Mouse (Mus musculus) kidney, postnatal 4 days (tissue): ENCODE measurements around the gene Timm8b.
"Not testable (repeated sequence)": the region's sequence is repeated elsewhere in the genome, so short reads cannot be mapped to it uniquely, and the experiment has no call there.

Experiments used
- DNase-seq, 2 experiments: peaks; one replicate each; pipeline ENCODE4 v3.0.0; 2021; ENCODE audit warnings: mixed read lengths in 2 of 2

Timm8b gene

DNA sequence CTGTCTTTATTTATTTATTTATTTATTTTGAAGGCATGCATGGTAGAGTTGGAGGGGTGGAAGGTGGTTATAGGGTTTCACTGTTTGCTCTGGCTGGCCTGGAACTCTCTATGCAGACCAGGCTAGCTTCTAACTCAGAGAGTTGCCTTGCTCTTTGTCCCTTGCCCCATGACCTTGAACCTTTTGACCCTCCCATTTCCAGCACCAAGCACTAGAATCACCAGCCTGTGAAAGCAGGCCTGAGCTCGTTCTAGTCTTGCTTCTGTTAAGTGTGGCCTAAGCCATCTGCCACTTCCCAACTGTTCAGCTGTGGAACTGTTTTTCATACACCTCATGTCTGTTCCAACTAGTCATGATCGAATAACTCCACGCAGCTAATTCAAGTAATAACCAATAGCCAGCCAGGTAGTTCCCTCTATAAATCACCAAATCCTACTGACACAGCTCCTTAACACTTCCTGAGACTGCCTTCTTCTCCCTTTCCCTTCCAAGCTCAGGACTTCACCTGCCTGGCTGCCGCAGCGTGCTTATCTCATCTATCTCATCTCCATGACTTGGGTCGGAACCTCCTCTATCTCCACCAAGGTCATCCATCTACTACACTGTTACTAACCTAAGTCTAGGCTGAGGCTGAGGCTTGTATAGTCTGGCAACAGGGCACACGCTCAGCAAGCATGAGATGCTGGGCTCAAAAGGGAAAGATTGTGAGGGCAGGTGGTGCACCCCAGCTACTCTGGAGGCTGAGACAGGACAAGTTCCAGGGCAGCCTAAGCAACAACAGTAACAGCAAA is 1.5 kb upstream of the Timm8b start:
- DNase-seq: no peak

DNA sequence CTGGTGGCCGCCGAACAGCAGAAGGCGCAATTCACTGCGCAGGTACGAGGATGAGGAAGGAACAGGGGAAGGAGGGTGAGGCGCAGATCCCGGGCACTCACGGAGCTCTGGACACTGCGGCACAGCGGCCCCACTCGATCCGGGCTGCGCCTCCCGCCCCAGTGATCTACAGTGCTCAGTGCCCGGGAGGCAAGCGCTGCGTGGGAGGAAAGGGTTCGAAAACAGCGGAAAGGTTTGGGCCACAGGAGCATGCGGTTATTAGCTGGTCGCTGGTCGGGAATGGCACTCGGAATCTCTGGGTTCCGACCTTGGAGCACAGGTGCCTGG is 251 bp downstream of the Timm8b start:
- no peak for DNase-seq

DNA sequence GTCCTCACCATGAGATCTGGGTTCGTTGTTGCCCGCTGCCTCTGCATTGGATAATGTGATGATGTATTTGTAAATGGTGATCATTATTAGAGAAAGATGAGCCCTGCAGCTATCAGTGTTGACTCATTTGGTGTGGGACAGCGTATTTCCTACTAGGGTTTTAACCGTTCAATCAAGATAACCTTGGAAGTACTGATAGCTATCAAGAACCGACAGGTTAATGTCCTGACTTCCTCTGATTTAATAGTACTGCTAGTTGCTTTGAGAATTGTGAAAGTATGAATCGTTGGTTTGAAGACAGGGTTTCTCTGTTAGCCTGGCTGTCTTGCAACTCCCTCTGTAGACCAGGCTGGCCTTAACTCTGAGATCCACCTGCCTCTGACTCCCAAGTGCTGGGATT is 628 bp downstream of the Timm8b start:
- no peak for DNase-seq

GRCm38 (mm10) chr9:50612115-50612514 is 8.4 kb downstream of the Timm8b start:
- DNase-seq: no peak

- no peak for DNase-seq
These were observed 12.5 kb downstream of the Timm8b start for GRCm38 (mm10) chr9:50616161-50616560.

DNA sequence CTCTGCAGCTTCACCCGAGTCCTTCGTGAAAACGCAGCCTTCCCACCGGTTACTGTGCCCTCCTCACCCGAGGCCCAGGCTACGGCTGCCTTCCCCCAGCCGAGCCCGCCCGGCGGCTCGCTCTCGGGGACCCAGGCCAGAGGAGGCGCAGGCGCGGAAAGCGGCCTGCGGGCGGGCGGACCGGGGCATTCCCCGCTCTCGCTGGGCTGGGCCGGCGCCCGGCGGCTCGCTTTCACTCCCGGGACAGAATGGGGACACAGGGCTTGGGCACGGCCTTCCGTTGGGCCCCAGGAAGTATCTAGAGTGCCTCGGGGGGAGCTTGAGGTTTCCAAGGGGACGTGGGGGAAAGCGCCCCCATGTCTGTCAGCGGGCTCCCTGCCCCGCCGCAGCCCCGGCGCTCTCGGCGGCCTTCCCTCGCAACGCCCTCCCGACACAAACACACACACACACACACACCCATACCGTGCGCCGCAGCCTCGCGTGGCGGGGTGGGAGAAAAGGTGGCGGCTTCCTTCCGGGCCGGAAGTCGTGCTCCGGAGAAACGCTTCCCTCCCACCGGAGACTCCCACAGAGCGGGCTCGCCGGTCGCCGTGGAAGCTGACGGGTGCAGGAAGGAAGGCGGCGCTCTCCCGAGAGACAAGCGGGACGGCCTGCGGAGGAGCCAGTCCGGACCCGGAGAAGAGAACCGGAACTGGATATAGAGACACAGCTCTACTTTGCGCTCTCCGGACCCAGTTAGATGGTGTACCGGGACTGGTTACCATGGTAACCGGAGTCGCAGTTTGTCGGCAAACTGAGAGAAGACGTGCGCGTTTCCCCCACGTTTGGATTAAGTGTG is 13.3 kb downstream of the Timm8b start, which contains the start of the genes Pih1d2 and Nkapd1:
Gene Pih1d2 (plus strand): TSS at position 556 of the 838 bp plus-strand sequence.
Gene Nkapd1 (minus strand): TSS at position 699 of the 838 bp plus-strand sequence.
- peak; percentile 92 to 93 for DNase-seq

- DNase-seq: no peak
These were observed 14.2 kb downstream of the Timm8b start for GRCm38 (mm10) chr9:50617794-50618330.

DNA sequence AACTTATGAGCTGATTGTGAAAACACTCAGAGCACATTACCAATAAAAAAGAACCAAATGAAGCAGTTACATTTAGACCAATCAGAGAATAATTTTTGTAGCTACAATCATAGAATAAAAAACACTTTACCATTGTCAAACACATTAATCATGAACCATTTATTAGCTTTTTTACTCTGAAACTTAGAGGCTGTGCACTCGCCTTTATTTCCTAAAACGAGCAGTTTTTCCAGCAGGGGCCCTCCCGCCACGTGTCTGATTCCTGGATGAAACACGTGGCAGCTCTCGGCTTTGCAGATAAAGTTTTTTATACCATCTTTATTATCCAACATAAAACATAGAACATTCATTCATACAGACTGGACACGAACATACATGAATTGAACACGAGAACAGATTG is 27.2 kb downstream of the Timm8b start:
- DNase-seq: not testable (repeated sequence)

DNA sequence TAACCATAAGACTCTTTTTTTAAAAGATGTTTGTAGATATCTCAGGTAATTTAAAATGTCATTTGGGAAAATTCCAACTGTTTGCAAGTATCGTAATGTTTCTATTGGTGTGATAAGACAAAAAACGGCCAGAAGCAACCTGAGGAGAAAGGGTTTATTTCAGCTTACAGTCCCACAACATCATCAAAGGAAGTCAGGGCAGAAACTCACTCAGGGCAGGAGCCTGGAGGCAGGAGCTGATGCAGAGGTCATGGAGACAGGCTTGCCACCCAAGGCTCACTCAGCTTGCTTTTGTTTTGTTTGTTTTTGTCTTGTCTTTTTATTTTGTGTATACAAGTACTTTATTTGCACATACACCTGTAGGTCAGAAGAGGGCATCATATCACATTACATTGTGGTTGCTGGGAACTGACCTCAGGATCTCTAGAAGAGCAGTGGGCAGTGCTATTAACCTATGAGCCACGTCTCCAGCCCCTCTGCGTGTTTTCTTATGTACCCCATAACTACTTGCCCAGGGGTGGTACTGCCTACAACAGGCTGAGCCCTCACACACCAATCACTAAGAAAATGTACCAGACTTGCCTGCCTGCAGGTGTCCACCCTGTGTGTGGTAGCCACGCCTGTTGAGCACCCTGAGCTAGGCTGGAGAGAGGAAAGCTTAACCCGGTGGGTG is 28.4 kb downstream of the Timm8b start:
- no peak for DNase-seq

DNA sequence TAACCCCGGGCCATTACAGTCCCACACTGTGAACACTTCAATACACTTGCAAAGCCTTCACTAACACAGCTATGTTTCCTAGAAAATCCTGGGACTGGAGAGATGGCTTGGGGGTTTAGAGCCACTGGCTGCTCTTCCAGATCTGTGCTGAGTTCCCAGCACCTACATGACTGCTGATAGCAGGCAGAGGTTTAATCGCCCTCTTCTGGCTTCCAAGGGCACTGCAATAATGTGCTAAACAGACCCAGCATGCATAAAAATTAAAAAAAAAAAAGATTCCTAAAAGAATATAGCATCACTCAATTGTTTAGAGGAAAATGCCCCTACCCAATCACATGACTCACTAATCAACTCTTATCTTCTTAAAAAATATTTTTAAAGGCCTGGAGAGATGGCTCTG is 29.3 kb downstream of the Timm8b start:
- peak; percentile 9 to 20 for DNase-seq

DNA sequence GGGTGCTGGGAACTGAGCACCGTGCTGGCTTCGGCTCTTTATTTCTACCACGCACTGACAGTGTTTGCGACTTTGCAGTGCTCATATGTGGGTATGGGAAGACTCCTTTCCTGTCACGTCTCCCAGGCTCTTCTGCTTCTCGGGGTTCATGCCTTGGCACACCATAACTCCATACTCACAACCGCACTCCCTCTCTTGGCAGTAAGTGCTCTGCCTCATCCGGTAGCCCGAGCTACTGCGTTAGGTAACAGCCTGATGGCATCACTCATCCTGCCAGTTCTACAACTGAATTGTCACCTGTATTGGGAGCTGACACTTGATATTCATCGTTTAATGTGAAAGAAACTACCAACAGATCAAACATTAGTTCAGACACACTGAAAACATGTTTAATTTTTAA is 30.6 kb downstream of the Timm8b start:
- DNase-seq: no peak

GRCm38 (mm10) chr9:50646826-50647370 is 43.2 kb downstream of the Timm8b start:
- DNase-seq: no peak

GRCm38 (mm10) chr9:50650503-50650902 is 46.8 kb downstream of the Timm8b start:
- no peak for DNase-seq
